Mouse (Mus musculus) frontal cortex, adult 2 months (tissue): ENCODE measurements around the gene Tamm41. TPM values are rescaled to one million over a fixed set of nuclear protein-coding genes. Genes with fewer than 3 reads are reported as not detected.

ENCODE experiments used
- polyA plus RNA-seq: library from polyadenylated mRNA; depleted of rRNA; stranded (reverse); fragments of >200 nt; gene quantifications from 2 replicates; pipeline ENCODE4 v1.2.3, GENCODE M21; 2012; rRNA removed

Gene Tamm41
- polyA plus RNA-seq, 1 experiment: 20.4 TPM

Other genes starting within 250 kb of the Tamm41 start
- gene Vgll4, start 67.9 kb downstream of the Tamm41 start, polyA plus RNA-seq: 33.5 and 37.6 TPM in 2 replicates
- 385 and 411 TPM in 2 replicates for gene Syn2, start 97.0 kb upstream of the Tamm41 start, polyA plus RNA-seq
- gene Gm17482, start 189.5 kb upstream of the Tamm41 start, polyA plus RNA-seq: not detected in 2 replicates
- gene Timp4, start 214.3 kb upstream of the Tamm41 start, polyA plus RNA-seq: 19.8 and 25.9 TPM in 2 replicates